Mouse (Mus musculus) frontal cortex, adult 2 months (tissue): ENCODE results near the gene Hspb9. TPM values are rescaled to one million over a fixed set of nuclear protein-coding genes. Genes with fewer than 3 reads are reported as not detected.

Experiments used
- DNase-seq, 2 experiments: peaks; one replicate each; pipeline ENCODE4 v3.0.0; 2022; ENCODE audit warnings: low spot score in 1 of 2; ENCODE audit errors: extremely low spot score in 1 of 2
- polyA plus RNA-seq: library from polyadenylated mRNA; depleted of rRNA; stranded (reverse); fragments of >200 nt; gene quantifications from 2 replicates; pipeline ENCODE4 v1.2.3, GENCODE M21; 2012

Hspb9 gene
- polyA plus RNA-seq, 1 experiment, result not detected

DNA sequence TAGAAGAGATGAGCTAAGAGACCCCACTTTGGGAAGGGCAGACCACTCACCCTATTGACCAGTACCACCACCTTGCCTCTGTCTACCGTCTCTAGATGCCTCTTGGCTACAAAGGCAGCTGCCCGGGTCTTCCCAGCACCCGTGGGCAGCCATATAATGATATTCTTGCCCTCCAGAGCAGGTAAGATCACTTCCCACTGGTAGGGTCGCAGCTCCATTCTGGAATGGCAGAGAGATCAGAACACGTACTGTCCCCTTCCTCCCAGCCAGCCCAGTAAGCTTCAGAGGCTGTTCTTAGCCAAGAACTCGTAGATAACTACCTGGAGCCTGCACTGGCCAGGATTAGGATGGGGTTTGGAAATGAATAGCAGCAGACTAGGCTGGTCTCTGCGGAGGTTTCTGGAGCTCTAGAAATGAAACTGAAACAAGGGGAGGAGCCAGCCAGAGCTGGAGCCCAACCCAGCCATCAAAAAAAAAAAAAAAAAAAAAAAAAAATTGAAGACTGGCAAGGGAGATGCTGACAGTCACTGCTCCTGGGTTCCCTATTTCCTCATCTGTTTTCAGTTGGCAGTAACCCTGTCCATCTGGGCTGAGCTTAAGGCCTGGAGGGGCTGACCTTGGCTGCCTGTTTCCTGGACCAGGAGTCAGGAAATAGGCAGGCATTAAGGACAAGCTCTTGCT is 9.7 kb upstream of the Hspb9 start, which contains the start of gene Dhx58:
Gene Dhx58, minus strand, starts transcription at position 421 of the 681 bp plus-strand sequence.
- DNase-seq, result no peak

GRCm38 (mm10) chr11:100705095-100705747 is 8.4 kb upstream of the Hspb9 start:
- no peak for DNase-seq

- DNase-seq, result no peak
Observed at GRCm38 (mm10) chr11:100709201-100709810, 4.3 kb upstream of the Hspb9 start.

- no peak for DNase-seq
Observed at GRCm38 (mm10) chr11:100710528-100710927, 3.1 kb upstream of the Hspb9 start.

DNA sequence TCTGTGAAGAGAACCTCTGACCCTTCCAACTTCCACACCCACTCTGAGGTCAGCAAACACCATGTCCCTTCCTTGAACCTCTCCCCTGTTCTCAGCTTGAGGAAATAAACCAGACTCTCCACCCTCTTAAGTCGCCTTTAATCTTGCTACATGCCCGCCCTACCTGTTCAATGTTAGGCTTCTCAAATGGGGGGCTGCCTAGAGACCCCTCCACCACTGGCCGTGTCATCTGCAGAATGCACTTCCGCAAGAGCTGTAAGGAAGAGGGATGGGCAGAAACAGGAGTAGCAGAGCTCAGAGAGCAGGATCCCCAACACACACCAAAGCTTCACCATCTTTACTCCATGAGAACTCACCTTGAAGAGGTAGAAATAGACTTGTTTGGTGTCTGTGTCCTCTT is 2.7 kb upstream of the Hspb9 start:
- DNase-seq, result no peak

DNA sequence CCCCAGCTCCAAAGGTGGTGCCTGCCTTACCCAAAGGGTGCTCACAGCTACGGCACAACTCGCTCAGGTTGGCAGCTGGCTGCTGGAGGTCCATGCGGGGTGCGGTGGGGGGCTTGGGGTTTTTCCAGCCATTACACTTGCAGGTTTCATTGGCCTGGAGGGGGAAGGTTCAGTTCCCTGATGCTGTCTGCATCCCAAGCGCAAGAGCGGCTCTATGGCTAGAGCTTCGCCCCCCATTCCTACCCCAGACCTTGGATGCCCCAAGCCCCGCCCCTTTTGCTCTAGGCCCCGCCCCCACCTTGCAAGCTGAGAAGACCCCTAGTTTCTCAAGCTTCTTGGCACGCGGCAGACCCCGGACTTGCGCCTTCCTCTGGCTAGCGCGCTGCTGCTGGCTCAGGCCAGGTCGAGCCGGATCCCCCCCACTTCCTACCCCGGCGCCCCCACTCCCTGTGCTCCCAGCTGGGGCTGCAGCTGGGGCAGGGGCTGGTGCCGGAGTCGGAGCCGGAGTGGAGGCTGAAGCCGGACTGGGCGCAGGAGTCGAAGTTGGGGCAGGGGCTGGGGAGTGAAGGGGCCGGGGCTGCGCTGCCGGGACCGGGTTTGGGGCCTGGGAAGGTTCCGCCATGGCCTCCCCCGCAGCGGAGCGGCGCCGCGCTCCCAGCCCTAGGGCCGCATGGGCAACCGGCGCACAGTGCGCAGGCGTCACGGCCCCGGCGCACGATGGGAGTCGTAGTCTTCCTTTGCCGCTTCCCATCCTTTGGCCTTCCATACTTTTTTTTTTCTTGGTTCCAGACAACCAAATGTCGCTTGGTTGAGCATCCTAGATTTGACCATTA is 1.7 kb upstream of the Hspb9 start, which contains the start of gene Kat2a:
Gene Kat2a, minus strand, starts transcription at position 683 of the 833 bp plus-strand sequence.
- peak; percentile 52 to 89 for DNase-seq

GRCm38 (mm10) chr11:100713174-100713573 is 476 bp upstream of the Hspb9 start:
- no peak for DNase-seq

DNA sequence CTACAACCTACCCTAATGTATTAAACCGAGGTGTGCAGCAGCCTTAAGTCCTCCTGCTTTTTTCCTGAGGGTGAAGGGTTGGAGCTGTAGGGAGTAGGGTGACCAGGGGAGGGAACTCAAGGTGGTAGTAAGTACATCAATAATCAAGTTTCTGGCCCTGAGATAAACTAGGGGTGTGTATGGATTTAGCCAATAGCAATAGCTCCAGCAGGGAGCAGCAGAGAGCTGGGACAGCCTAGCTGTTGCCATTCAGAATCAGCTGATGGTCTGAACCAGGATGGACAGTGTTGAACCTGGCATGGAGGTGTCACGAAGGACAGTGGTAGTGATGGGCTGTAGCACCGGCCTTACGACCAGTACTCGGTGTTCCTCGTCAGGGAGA is 875 bp downstream of the Hspb9 start:
- peak; percentile 69 to 92 for DNase-seq

DNA sequence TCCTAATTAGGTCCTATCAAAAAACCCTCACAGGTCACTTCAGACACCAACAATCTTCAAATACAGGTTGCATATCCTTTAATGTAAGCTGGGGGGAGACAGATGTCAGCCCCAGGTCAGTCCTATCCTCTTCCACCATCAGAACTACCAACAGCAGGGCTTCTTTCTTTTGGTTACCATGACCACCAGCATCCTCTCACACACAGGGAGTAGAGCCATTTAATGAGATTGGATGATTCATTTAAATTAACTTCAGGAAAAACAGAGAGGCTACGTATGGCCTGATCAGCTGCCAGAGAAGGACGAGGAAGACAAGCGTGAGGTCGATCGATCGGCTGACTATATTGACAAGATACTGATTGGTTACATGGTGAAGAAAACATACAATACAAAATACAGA is 1.3 kb downstream of the Hspb9 start:
- DNase-seq, result no peak

GRCm38 (mm10) chr11:100716649-100717048 is 3.0 kb downstream of the Hspb9 start:
- peak in 1 of 2 experiments; percentile 63 for DNase-seq

- no peak for DNase-seq
Observed at GRCm38 (mm10) chr11:100718462-100718861, 4.8 kb downstream of the Hspb9 start.

DNA sequence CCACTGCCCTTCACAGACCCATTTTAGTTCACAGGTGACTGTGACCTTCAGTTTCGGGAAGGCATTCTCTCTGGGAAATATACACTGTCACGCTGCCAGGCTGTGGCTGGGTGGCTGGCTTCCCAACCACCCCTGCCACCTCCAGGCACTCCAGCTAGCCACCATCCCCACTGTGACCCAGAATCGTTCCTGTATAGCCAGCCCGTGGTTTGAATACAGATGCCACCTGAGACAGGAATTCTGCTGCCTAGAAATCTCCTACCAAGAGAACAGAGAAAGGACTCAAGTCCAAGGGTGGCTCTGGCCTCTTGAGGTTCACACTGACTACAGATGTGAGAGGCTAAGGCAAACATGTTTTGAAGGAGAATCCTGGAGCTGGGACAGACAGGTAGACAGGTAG is 5.2 kb downstream of the Hspb9 start:
- peak in 1 of 2 experiments; percentile 36 for DNase-seq

- DNase-seq, result peak in 1 of 2 experiments; percentile 73
Observed at GRCm38 (mm10) chr11:100719312-100719711, 5.7 kb downstream of the Hspb9 start.

DNA sequence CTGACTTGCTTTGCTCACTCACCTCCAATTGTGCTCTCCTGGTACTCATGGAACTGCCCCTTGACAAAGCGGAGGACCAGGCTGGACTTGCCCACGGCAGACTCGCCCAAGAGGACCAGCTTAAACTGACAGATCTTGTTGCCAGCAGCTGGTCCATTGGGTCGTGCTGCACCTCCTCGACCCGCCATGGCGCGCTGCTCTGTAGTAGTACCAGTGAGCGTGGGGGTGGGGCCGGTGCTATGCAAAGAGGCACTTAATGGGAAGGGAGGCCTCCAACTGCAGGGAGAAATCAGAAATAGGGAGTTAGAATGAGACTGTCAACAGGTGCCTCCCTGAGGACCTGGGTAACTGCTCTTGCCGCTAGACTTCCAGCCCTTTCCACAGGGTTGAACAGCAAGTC is 6.2 kb downstream of the Hspb9 start:
- DNase-seq, result no peak

DNA sequence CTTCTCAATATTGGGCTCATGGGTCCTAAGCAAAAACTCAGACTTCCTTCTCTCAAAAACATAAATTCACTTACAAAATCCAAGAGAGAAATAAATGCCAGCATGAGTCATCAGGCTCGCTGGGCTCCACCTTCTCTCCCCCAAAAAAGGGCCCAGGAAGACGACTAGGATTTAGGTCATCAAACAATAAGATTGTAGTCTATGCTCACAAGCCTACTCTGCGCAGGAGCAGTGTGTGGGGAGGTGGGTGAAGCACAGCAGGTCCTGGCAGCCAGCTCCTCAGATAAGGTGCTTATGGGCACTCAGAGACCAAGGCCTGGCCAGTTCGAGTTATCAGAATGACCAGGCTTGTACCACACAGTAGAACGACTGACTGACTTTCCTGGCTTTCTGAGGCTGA is 6.7 kb downstream of the Hspb9 start:
- DNase-seq, result peak in 1 of 2 experiments; percentile 58

GRCm38 (mm10) chr11:100721254-100721653 is 7.6 kb downstream of the Hspb9 start:
- peak in 1 of 2 experiments; percentile 53 for DNase-seq

GRCm38 (mm10) chr11:100721776-100722492 is 8.3 kb downstream of the Hspb9 start:
- no peak for DNase-seq

- no peak for DNase-seq
Observed at GRCm38 (mm10) chr11:100722493-100723028, 8.9 kb downstream of the Hspb9 start.

GRCm38 (mm10) chr11:100724919-100725512 is 11.4 kb downstream of the Hspb9 start:
- DNase-seq, result no peak
